Mouse (Mus musculus): Measurements from ENCODE around the gene Rhoh. TPM values are rescaled to one million over a fixed set of nuclear protein-coding genes. Genes with fewer than 3 reads are reported as not detected.

Rhoh gene
- total and polyA plus RNA-seq, 2 experiments from 2014 or later = 0.42 to 0.45 TPM

- H3K27me3 ChIP-seq (ENCODE audit: insufficient read depth, low read length) = no peaks in the 10 kb centered on the region
- DNase-seq (ENCODE audit: low spot score) (no peak), ATAC-seq (no peak)
- no peaks in the 10 kb centered on the region for H3K36me3 ChIP-seq (ENCODE audit: insufficient read depth, low read length)
- H3K4me2 ChIP-seq (ENCODE audit: low read depth, low read length) = no peak overlapping the region
- H3K27ac ChIP-seq = no peak overlapping the region
- 67% methylated on average over 12 of the region's 12 CpGs for WGBS
- H3K4me1 ChIP-seq (ENCODE audit: insufficient read depth, low read length) = no peaks in the 10 kb centered on the region; the same call in 1 of the 2 replicates
- H3K9me3 ChIP-seq (ENCODE audit: low read length) = no peaks in the 10 kb centered on the region
- no peak for TF ChIP-seq CTCF (IDR thresholded peaks at IDR 0.05; ENCODE audit: low read depth)
- no peak overlapping the region for H3K9ac ChIP-seq (replicated peaks; ENCODE audit: low read length)
- no peak overlapping the region for H3K4me3 ChIP-seq (ENCODE audit: low read length)
Observed at GRCm38 (mm10) chr5:65920701-65921426, 59.9 kb downstream of the Rhoh start.

- no peak for DNase-seq (ENCODE audit: low spot score)
- 78% methylated on average over 9 of the region's 9 CpGs for WGBS
- Histone ChIP-seq H3K4me1 (ENCODE audit: insufficient read depth, low read length) (no peaks in the 10 kb centered on the region; the same call in 1 of the 2 replicates), H3K4me2 (ENCODE audit: low read depth, low read length) (no peak overlapping the region), H3K27ac (no peak overlapping the region), H3K9me3 (ENCODE audit: low read length) (no peaks in the 10 kb centered on the region), H3K9ac (replicated peaks; ENCODE audit: low read length) (no peak overlapping the region), H3K4me3 (ENCODE audit: low read length) (no peak overlapping the region), H3K36me3 (ENCODE audit: insufficient read depth, low read length) (no peaks in the 10 kb centered on the region), H3K27me3 (ENCODE audit: insufficient read depth, low read length) (no peaks in the 10 kb centered on the region)
- no peak for ATAC-seq
- no peak for TF ChIP-seq CTCF (IDR thresholded peaks at IDR 0.05; ENCODE audit: low read depth)
Observed at GRCm38 (mm10) chr5:65921477-65922138, 60.6 kb downstream of the Rhoh start.

GRCm38 (mm10) chr5:65926666-65927065, 65.7 kb downstream of the Rhoh start:
- no peak for TF ChIP-seq CTCF (IDR thresholded peaks at IDR 0.05; ENCODE audit: low read depth)
- Histone ChIP-seq H3K27ac (no peak overlapping the region), H3K4me3 (ENCODE audit: low read length) (no peak overlapping the region), H3K27me3 (ENCODE audit: insufficient read depth, low read length) (no peaks in the 10 kb centered on the region), H3K9ac (replicated peaks; ENCODE audit: low read length) (no peak overlapping the region), H3K4me2 (ENCODE audit: low read depth, low read length) (no peak overlapping the region), H3K4me1 (ENCODE audit: insufficient read depth, low read length) (no peaks in the 10 kb centered on the region), H3K36me3 (ENCODE audit: insufficient read depth, low read length) (no peaks in the 10 kb centered on the region), H3K9me3 (ENCODE audit: low read length) (no peaks in the 10 kb centered on the region)
- ATAC-seq (no peak), DNase-seq (ENCODE audit: low spot score) (no peak)
- 81% methylated on average over 6 of the region's 6 CpGs for WGBS

GRCm38 (mm10) chr5:65929162-65929561, 68.1 kb downstream of the Rhoh start:
- no peak overlapping the region for H3K4me3 ChIP-seq (ENCODE audit: low read length)
- no peak overlapping the region for H3K4me2 ChIP-seq (ENCODE audit: low read depth, low read length)
- no peaks in the 10 kb centered on the region for H3K36me3 ChIP-seq (ENCODE audit: insufficient read depth, low read length)
- no peak for TF ChIP-seq CTCF (IDR thresholded peaks at IDR 0.05; ENCODE audit: low read depth)
- whole genome bisulfite sequencing = 70% methylated on average over 7 of the region's 7 CpGs
- no peaks in the 10 kb centered on the region for H3K9me3 ChIP-seq (ENCODE audit: low read length)
- DNase-seq (ENCODE audit: low spot score) (no peak), ATAC-seq (peak; percentile 27; the same call in 1 of the 2 replicates)
- H3K9ac ChIP-seq (replicated peaks; ENCODE audit: low read length) = no peak overlapping the region
- H3K4me1 ChIP-seq (ENCODE audit: insufficient read depth, low read length) = no peaks in the 10 kb centered on the region
- no peak overlapping the region for H3K27ac ChIP-seq
- no peaks in the 10 kb centered on the region for H3K27me3 ChIP-seq (ENCODE audit: insufficient read depth, low read length)

- Histone ChIP-seq H3K9me3 (ENCODE audit: low read length) (no peaks in the 10 kb centered on the region), H3K4me3 (ENCODE audit: low read length) (no peak overlapping the region), H3K9ac (replicated peaks; ENCODE audit: low read length) (no peak overlapping the region), H3K36me3 (ENCODE audit: insufficient read depth, low read length) (no peaks in the 10 kb centered on the region), H3K27ac (no peak overlapping the region), H3K27me3 (ENCODE audit: insufficient read depth, low read length) (no peaks in the 10 kb centered on the region), H3K4me2 (ENCODE audit: low read depth, low read length) (no peak overlapping the region), H3K4me1 (ENCODE audit: insufficient read depth, low read length) (no peaks in the 10 kb centered on the region)
- DNase-seq (ENCODE audit: low spot score) (no peak), ATAC-seq (no peak)
- WGBS = 72% methylated on average over 4 of the region's 4 CpGs
- no peak for TF ChIP-seq CTCF (IDR thresholded peaks at IDR 0.05; ENCODE audit: low read depth)
Observed at GRCm38 (mm10) chr5:65930171-65930570, 69.2 kb downstream of the Rhoh start.

GRCm38 (mm10) chr5:65933258-65933657, 72.2 kb downstream of the Rhoh start:
- Histone ChIP-seq H3K9ac (replicated peaks; ENCODE audit: low read length) (no peak overlapping the region), H3K4me2 (ENCODE audit: low read depth, low read length) (no peak overlapping the region), H3K27ac (no peak overlapping the region), H3K27me3 (ENCODE audit: insufficient read depth, low read length) (no peaks in the 10 kb centered on the region), H3K36me3 (ENCODE audit: insufficient read depth, low read length) (no peaks in the 10 kb centered on the region), H3K4me1 (ENCODE audit: insufficient read depth, low read length) (no peaks in the 10 kb centered on the region), H3K4me3 (ENCODE audit: low read length) (no peak overlapping the region), H3K9me3 (ENCODE audit: low read length) (no peaks in the 10 kb centered on the region)
- no peak for DNase-seq (ENCODE audit: low spot score)
- no peak for TF ChIP-seq CTCF (IDR thresholded peaks at IDR 0.05; ENCODE audit: low read depth)
- 87% methylated on average over 4 of the region's 4 CpGs for WGBS
- no peak for ATAC-seq

GRCm38 (mm10) chr5:65933764-65934163, 72.8 kb downstream of the Rhoh start:
- Histone ChIP-seq H3K27ac (no peak overlapping the region), H3K9me3 (ENCODE audit: low read length) (no peaks in the 10 kb centered on the region), H3K4me1 (ENCODE audit: insufficient read depth, low read length) (no peaks in the 10 kb centered on the region), H3K36me3 (ENCODE audit: insufficient read depth, low read length) (no peaks in the 10 kb centered on the region), H3K27me3 (ENCODE audit: insufficient read depth, low read length) (no peaks in the 10 kb centered on the region), H3K4me2 (ENCODE audit: low read depth, low read length) (no peak overlapping the region), H3K9ac (replicated peaks; ENCODE audit: low read length) (no peak overlapping the region), H3K4me3 (ENCODE audit: low read length) (no peak overlapping the region)
- 92% methylated on average over 2 of the region's 2 CpGs for WGBS
- TF ChIP-seq CTCF (IDR thresholded peaks at IDR 0.05; ENCODE audit: low read depth) = no peak
- DNase-seq (ENCODE audit: low spot score) (no peak), ATAC-seq (no peak)
